Mouse (Mus musculus): ENCODE measurements around the gene Unk. TPM values are rescaled to one million over a fixed set of nuclear protein-coding genes. Genes with fewer than 3 reads are reported as not detected.
A peak's percentile ranks its signal among the peaks of the same experiment; 100 is the strongest.

Unk gene
- polyA plus RNA-seq, 1 experiment, result 14.5 TPM

DNA sequence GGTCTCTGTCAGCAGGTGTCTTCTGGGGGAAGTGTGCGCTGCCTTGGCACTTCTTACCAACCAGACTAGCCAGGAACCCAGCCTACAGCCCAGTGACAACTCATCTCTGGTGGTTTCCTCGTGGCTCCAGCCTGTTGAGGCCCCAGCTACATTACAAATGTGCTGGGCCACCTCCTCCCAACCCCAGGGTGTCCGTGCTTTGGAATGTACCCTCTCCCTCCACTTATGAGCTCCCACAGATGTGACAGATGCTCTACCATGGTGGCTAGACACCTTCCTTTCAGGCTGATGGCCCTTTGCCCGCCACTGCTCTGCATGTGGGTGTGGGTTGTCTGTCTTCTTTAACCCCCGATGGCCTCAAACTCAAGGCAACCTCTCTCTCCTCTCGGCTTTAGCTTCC lies 28.4 kb upstream of the Unk start:
- Histone ChIP-seq H3K4me3 (ENCODE audit: insufficient read depth, poor library complexity, severe bottlenecking) (no peak overlapping the region), H3K27me3 (ENCODE audit: control insufficient read depth, insufficient read depth, insufficient read length) (no peaks in the 10 kb centered on the region), H3ac (ENCODE audit: control insufficient read depth, insufficient read length, low read depth) (no peak overlapping the region), H3K36me3 (ENCODE audit: control insufficient read depth, insufficient read depth) (no peaks in the 10 kb centered on the region), H3K79me2 (ENCODE audit: control insufficient read depth, insufficient read depth) (no peaks in the 10 kb centered on the region), H3K79me3 (ENCODE audit: low read depth) (no peaks in the 10 kb centered on the region)
- no peak for TF ChIP-seq USF1 (IDR thresholded peaks at IDR 0.05; ENCODE audit: low read depth)
- TF ChIP-seq MYOG (IDR thresholded peaks at IDR 0.05; ENCODE audit: control insufficient read depth, extremely low read depth, insufficient read length), result no peak
- no peak for TF ChIP-seq MYOD1 (IDR thresholded peaks at IDR 0.05; ENCODE audit: control insufficient read depth, insufficient read length, low read depth)
- TF ChIP-seq CTCF (IDR thresholded peaks at IDR 0.05; ENCODE audit: control insufficient read depth, insufficient read depth, insufficient read length), result no peak
- no peak for TF ChIP-seq FOSL1 (IDR thresholded peaks at IDR 0.05; ENCODE audit: insufficient read depth, low read length, poor library complexity, severe bottlenecking)
- TF ChIP-seq MAX (IDR thresholded peaks at IDR 0.05), result no peak
- TF ChIP-seq CEBPB (IDR thresholded peaks at IDR 0.05; ENCODE audit: low read depth), result no peak

DNA sequence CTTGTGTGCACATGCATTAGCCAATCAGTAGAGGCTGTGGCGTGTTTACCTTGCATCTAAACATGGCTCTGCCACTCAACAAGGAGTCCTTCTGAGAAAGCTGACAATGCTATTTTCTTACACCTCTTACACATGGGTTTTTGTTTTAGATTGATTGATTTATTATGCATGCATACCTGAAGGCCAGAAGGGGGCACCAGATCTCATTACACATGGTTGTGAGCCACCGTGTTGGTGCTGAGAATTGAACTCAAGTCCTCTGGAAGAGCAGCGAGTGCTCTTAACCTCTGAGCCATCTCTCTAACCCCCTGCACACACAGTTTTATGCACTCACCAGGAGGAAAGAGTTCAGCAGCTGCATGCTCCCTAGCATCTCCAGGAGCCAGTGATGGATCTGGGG lies 27.2 kb upstream of the Unk start:
- no peak overlapping the region for H3ac ChIP-seq (ENCODE audit: control insufficient read depth, insufficient read length, low read depth)
- H3K79me2 ChIP-seq (ENCODE audit: control insufficient read depth, insufficient read depth), result no peaks in the 10 kb centered on the region
- no peaks in the 10 kb centered on the region for H3K27me3 ChIP-seq (ENCODE audit: control insufficient read depth, insufficient read depth, insufficient read length)
- TF ChIP-seq MYOD1 (IDR thresholded peaks at IDR 0.05; ENCODE audit: control insufficient read depth, insufficient read length, low read depth) (no peak), CEBPB (IDR thresholded peaks at IDR 0.05; ENCODE audit: low read depth) (no peak)
- H3K79me3 ChIP-seq (ENCODE audit: low read depth), result no peaks in the 10 kb centered on the region
- peaks cover under 1% of the 10 kb centered on the region for H3K36me3 ChIP-seq (ENCODE audit: control insufficient read depth, insufficient read depth)
- H3K4me3 ChIP-seq (ENCODE audit: insufficient read depth, poor library complexity, severe bottlenecking), result no peak overlapping the region

- Histone ChIP-seq H3K79me2 (ENCODE audit: control insufficient read depth, insufficient read depth) (no peaks in the 10 kb centered on the region), H3K4me3 (ENCODE audit: insufficient read depth, poor library complexity, severe bottlenecking) (no peak overlapping the region)
- no peak for TF ChIP-seq CTCF (IDR thresholded peaks at IDR 0.05; ENCODE audit: control insufficient read depth, insufficient read depth, insufficient read length)
- TF ChIP-seq CEBPB (IDR thresholded peaks at IDR 0.05; ENCODE audit: low read depth), result no peak
- no peak for TF ChIP-seq USF1 (IDR thresholded peaks at IDR 0.05; ENCODE audit: low read depth)
- no peak for TF ChIP-seq MYOG (IDR thresholded peaks at IDR 0.05; ENCODE audit: control insufficient read depth, extremely low read depth, insufficient read length)
- TF ChIP-seq FOSL1 (IDR thresholded peaks at IDR 0.05; ENCODE audit: insufficient read depth, low read length, poor library complexity, severe bottlenecking), result no peak
- TF ChIP-seq MYOD1 (IDR thresholded peaks at IDR 0.05; ENCODE audit: control insufficient read depth, insufficient read length, low read depth), result no peak
- TF ChIP-seq MAX (IDR thresholded peaks at IDR 0.05), result no peak
These were observed 25.8 kb upstream of the Unk start for GRCm38 (mm10) chr11:116004186-116004823.

DNA sequence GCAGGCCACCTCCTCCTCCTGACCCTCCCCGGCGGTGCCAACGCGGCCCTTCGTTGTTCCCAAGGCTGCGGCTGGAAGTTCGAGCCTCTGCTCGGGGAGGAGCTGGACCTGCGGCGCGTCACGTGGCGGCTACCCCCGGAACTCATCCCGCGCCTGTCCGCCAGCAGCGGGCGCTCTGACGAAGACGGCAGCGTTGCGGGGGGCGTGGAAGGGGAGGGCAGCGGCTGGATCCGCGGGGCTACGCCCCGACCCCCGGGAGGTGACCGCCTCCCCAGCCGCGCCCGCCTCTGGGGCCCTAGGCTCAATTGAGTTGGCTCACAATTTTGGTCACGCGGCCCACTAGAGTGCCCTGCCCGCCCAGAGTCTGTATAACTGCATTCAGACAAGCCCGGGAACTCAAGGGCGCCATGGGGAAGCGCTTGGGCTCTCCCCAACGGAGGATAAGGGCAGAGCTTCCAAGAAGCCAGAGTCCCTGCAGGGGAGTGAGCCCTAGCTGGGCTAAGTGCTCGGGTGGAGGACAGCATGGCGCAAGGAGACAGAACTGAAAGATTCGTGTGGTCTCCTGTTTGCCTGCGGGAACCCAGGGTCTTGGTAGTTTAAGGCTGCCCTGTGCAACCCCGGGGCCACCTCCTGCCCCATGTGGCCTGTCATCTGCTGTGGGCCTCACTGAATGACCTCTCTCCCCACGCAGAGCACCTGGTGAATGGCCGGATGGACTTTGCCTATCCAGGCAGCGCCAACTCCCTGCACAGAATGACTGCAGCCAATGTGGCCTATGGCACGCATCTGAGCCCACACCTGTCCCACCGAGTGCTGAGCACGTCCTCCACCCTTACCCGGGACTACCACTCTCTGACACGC lies 25.1 kb upstream of the Unk start:
- H3K4me3 ChIP-seq (ENCODE audit: insufficient read depth, poor library complexity, severe bottlenecking), result no peak overlapping the region
- no peaks in the 10 kb centered on the region for H3K79me2 ChIP-seq (ENCODE audit: control insufficient read depth, insufficient read depth)
- TF ChIP-seq CEBPB (IDR thresholded peaks at IDR 0.05; ENCODE audit: low read depth), result no peak
- TF ChIP-seq MAX (IDR thresholded peaks at IDR 0.05), result no peak
- no peak for TF ChIP-seq MYOD1 (IDR thresholded peaks at IDR 0.05; ENCODE audit: control insufficient read depth, insufficient read length, low read depth)
- no peak for TF ChIP-seq MYOG (IDR thresholded peaks at IDR 0.05; ENCODE audit: control insufficient read depth, extremely low read depth, insufficient read length)
- TF ChIP-seq USF1 (IDR thresholded peaks at IDR 0.05; ENCODE audit: low read depth), result peak; percentile 64
- peak; percentile 95 for TF ChIP-seq CTCF (IDR thresholded peaks at IDR 0.05; ENCODE audit: control insufficient read depth, insufficient read depth, insufficient read length)
- no peak for TF ChIP-seq FOSL1 (IDR thresholded peaks at IDR 0.05; ENCODE audit: insufficient read depth, low read length, poor library complexity, severe bottlenecking)
- no peaks in the 10 kb centered on the region for H3K79me3 ChIP-seq (ENCODE audit: low read depth)
- H3K36me3 ChIP-seq (ENCODE audit: control insufficient read depth, insufficient read depth), result peaks cover 19% of the 10 kb centered on the region
- H3ac ChIP-seq (ENCODE audit: control insufficient read depth, insufficient read length, low read depth), result peak overlapping the region; percentile 22
- H3K27me3 ChIP-seq (ENCODE audit: control insufficient read depth, insufficient read depth, insufficient read length), result no peaks in the 10 kb centered on the region

More at GRCm38 (mm10) chr11:116004186-116004823, 25.8 kb upstream of the Unk start:
- no peaks in the 10 kb centered on the region for H3K27me3 ChIP-seq (ENCODE audit: control insufficient read depth, insufficient read depth, insufficient read length)
- H3K36me3 ChIP-seq (ENCODE audit: control insufficient read depth, insufficient read depth), result peaks cover 13% of the 10 kb centered on the region
- H3K79me3 ChIP-seq (ENCODE audit: low read depth), result no peaks in the 10 kb centered on the region
- peak overlapping the region; percentile 7 for H3ac ChIP-seq (ENCODE audit: control insufficient read depth, insufficient read length, low read depth)

DNA sequence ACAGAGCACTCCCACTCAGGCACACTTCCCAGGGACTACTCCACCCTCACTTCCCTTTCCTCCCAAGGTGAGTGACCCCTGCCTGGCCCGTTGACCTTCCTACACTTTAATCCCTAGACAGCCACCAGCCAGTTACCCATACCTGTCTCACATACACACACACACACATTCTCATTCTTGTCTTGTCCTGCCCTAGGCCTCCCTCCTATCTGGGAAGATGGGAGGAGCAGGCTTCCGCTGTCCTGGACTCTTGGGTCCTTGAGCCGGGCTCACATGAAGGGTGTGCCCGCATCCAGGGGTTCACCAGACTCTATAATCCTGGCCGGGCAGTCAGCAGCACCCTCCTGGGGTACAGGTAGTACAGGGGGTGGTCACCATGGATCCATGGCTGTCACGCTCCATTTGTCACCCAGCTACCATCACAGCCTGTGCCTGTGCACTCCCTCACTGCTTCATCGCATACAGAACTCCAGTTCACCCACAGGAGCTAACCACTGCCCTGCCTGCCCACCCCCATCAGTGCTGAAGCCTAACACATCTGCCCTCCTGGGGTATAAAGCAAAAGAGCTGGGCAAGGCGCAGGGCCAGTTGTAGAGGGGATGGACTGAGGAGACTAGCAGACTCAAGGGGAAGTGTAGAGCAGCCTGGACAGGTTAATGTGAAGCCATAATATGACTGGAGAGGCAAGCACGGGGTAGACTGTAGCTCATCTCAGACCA lies 24.3 kb upstream of the Unk start:
- H3K4me3 ChIP-seq (ENCODE audit: insufficient read depth, poor library complexity, severe bottlenecking), result no peak overlapping the region
- peaks cover 19% of the 10 kb centered on the region for H3K36me3 ChIP-seq (ENCODE audit: control insufficient read depth, insufficient read depth)
- TF ChIP-seq MYOD1 (IDR thresholded peaks at IDR 0.05; ENCODE audit: control insufficient read depth, insufficient read length, low read depth), result no peak
- no peak for TF ChIP-seq CEBPB (IDR thresholded peaks at IDR 0.05; ENCODE audit: low read depth)
- TF ChIP-seq FOSL1 (IDR thresholded peaks at IDR 0.05; ENCODE audit: insufficient read depth, low read length, poor library complexity, severe bottlenecking), result no peak
- no peak for TF ChIP-seq MYOG (IDR thresholded peaks at IDR 0.05; ENCODE audit: control insufficient read depth, extremely low read depth, insufficient read length)
- no peak for TF ChIP-seq MAX (IDR thresholded peaks at IDR 0.05)
- TF ChIP-seq USF1 (IDR thresholded peaks at IDR 0.05; ENCODE audit: low read depth), result no peak
- no peak for TF ChIP-seq CTCF (IDR thresholded peaks at IDR 0.05; ENCODE audit: control insufficient read depth, insufficient read depth, insufficient read length)
- peaks cover 1% of the 10 kb centered on the region for H3K79me2 ChIP-seq (ENCODE audit: control insufficient read depth, insufficient read depth)
- H3ac ChIP-seq (ENCODE audit: control insufficient read depth, insufficient read length, low read depth), result no peak overlapping the region
- peaks cover 2% of the 10 kb centered on the region for H3K79me3 ChIP-seq (ENCODE audit: low read depth)
- no peaks in the 10 kb centered on the region for H3K27me3 ChIP-seq (ENCODE audit: control insufficient read depth, insufficient read depth, insufficient read length)

Measured in C2C12 (cell line).